Comparison of ENCODE assay signal across 26 mouse cellular contexts in genomic region chr5:131510659-131511058, GRCm38 (mm10).
"Had no signal": no experiment of that assay in that cellular context is flagged by ENCODE, and none has a peak within 500 bp of the region (broad histone marks: within the 10 kb centered on the region; RNA-seq: fewer than 3 reads in every experiment).

No protein-coding gene starts in this region.

- DNase-seq: cerebellum, adult 18-20 months; cerebellum, adult 2 months; cerebellum, adult 8-10 months; cerebellum, adult 9-10 months; cerebellum, adult 9-11 months; cerebellum, postnatal 14 days; cerebellum, postnatal 25 days; cerebellum, postnatal 36 days; embryo, embryonic 11 days; forebrain, postnatal 0 days; gastrocnemius, postnatal 25 days; gastrocnemius, postnatal 36 days; heart, adult 18-20 months; heart, adult 2 months had no signal

- H3K27me3 ChIP-seq: embryonic facial prominence, embryonic 12.5 days; embryonic facial prominence, embryonic 13.5 days; embryonic facial prominence, embryonic 15.5 days; forebrain, embryonic 12.5 days; forebrain, embryonic 13.5 days; forebrain, embryonic 15.5 days had no signal

- H3K9me3 ChIP-seq: embryonic facial prominence, embryonic 15.5 days; forebrain, embryonic 13.5 days; forebrain, embryonic 15.5 days; heart, embryonic 10.5 days had no signal

- H3K9ac ChIP-seq: embryonic facial prominence, embryonic 12.5 days; embryonic facial prominence, embryonic 13.5 days; embryonic facial prominence, embryonic 15.5 days; forebrain, embryonic 12.5 days; forebrain, embryonic 13.5 days; forebrain, embryonic 15.5 days; forebrain, postnatal 0 days had no signal

- ATAC-seq: forebrain, embryonic 13.5 days; forebrain, embryonic 14.5 days; forebrain, embryonic 15.5 days; forebrain, embryonic 16.5 days; forebrain, postnatal 0 days had no signal

- H3K36me3 ChIP-seq: forebrain, embryonic 15.5 days had no signal

- H3K4me3 ChIP-seq: embryonic facial prominence, embryonic 10.5 days; embryonic facial prominence, embryonic 12.5 days; embryonic facial prominence, embryonic 13.5 days; embryonic facial prominence, embryonic 15.5 days; erythroblast, embryonic 14.5 days; forebrain, embryonic 10.5 days; forebrain, embryonic 12.5 days; forebrain, embryonic 13.5 days; forebrain, embryonic 15.5 days; heart, adult 2 months; heart, embryonic 10.5 days had no signal

- H3K27ac ChIP-seq: embryonic facial prominence, embryonic 10.5 days; embryonic facial prominence, embryonic 12.5 days; embryonic facial prominence, embryonic 13.5 days; embryonic facial prominence, embryonic 15.5 days; forebrain, embryonic 10.5 days; forebrain, embryonic 12.5 days; forebrain, embryonic 13.5 days; forebrain, embryonic 15.5 days; heart, adult 2 months; heart, embryonic 10.5 days had no signal

- H3K4me2 ChIP-seq: embryonic facial prominence, embryonic 12.5 days; embryonic facial prominence, embryonic 13.5 days; embryonic facial prominence, embryonic 15.5 days; forebrain, embryonic 12.5 days; forebrain, embryonic 13.5 days; forebrain, embryonic 15.5 days had no signal
